Mouse (Mus musculus) liver, embryonic 12.5 days (tissue): ENCODE results near the gene Pakap. TPM values are rescaled to one million over a fixed set of nuclear protein-coding genes. Genes with fewer than 3 reads are reported as not detected.

Experiments used
- ATAC-seq: fragments of 200-750 bp; cut with Nextera tagmentation; 2 replicates; pipeline ENCODE4 v1.8.0; 2017; ENCODE audit warnings: moderate number of reproducible peaks, mild to moderate bottlenecking, moderate library complexity
- H3K27ac ChIP-seq: fragments of 300-500 bp; sonication (generic); 2 replicates; pipeline ENCODE4 v1.5.1; 2016; ENCODE audit warnings: mild to moderate bottlenecking
- H3K27me3 ChIP-seq: fragments of 300-500 bp; sonication (generic); replicated peaks from 2 replicates; pipeline ENCODE4 v1.6.1; 2016; ENCODE audit warnings: mild to moderate bottlenecking, moderate library complexity
- H3K36me3 ChIP-seq: fragments of 300-500 bp; sonication (generic); 2 replicates; pipeline ENCODE4 v1.6.1; 2016; ENCODE audit warnings: mild to moderate bottlenecking, moderate library complexity
- H3K4me1 ChIP-seq: fragments of 300-500 bp; sonication (generic); 2 replicates; pipeline ENCODE4 v1.6.1; 2016
- H3K4me2 ChIP-seq: fragments of 300-500 bp; sonication (generic); 2 replicates; pipeline ENCODE4 v1.6.1; 2016; ENCODE audit warnings: mild to moderate bottlenecking, moderate library complexity
- H3K4me3 ChIP-seq: fragments of 300-500 bp; sonication (generic); 2 replicates; pipeline ENCODE4 v1.5.1; 2016; ENCODE audit warnings: mild to moderate bottlenecking, moderate library complexity
- H3K9ac ChIP-seq: fragments of 300-500 bp; sonication (generic); 2 replicates; pipeline ENCODE4 v1.6.1; 2016; ENCODE audit warnings: mild to moderate bottlenecking, moderate library complexity
- H3K9me3 ChIP-seq: fragments of 300-500 bp; sonication (generic); replicated peaks from 2 replicates; pipeline ENCODE4 v1.6.1; 2016; ENCODE audit warnings: mild to moderate bottlenecking, moderate library complexity
- WGBS: fragments of 180-500 bp; shearing (Covaris S2); methylation state at CpG from one replicate; pipeline ENCODE4 v1.1.7; 2016; ENCODE audit not compliant: insufficient replicate concordance; 5-methylcytosine and 5-hydroxymethylcytosine counted together
- polyA plus RNA-seq: library from polyadenylated mRNA; unstranded; fragments of >200 nt; fragmentation: Nextera tagmentation; extraction: Ambion mirVana; gene quantifications from 2 replicates; pipeline ENCODE4 v1.2.1, GENCODE M21; 2016

Gene Pakap
- polyA plus RNA-seq, 1 experiment from 2014 or later, result 2.1 TPM

DNA sequence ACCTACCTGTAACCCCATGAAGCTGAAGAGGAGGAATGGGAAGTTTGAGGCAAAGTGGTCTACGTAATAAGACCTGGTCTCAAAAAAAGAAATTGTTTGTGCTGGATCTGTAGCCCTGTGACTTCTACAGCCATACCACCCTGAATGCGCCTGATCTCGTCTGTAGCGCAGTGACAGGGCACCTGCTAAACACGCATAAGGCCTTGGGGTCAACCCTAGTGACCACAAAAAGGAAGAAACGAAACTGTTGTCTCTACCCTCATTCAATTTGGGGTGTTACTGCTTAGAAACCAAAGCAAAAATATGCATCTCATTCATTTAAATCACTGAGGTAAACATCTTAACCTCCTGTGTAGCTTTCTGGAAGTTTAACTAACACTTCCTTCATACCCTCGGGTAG, 136.6 kb downstream of the Pakap start:
- Histone ChIP-seq H3K36me3 (no peaks in the 10 kb centered on the region), H3K4me3 (no peak overlapping the region), H3K9ac (no peak overlapping the region), H3K4me2 (no peak overlapping the region), H3K4me1 (no peaks in the 10 kb centered on the region), H3K27ac (no peak overlapping the region), H3K9me3 (no peaks in the 10 kb centered on the region), H3K27me3 (no peaks in the 10 kb centered on the region)
- 75% methylated on average over 7 of the region's 7 CpGs for WGBS
- no peak for ATAC-seq

DNA sequence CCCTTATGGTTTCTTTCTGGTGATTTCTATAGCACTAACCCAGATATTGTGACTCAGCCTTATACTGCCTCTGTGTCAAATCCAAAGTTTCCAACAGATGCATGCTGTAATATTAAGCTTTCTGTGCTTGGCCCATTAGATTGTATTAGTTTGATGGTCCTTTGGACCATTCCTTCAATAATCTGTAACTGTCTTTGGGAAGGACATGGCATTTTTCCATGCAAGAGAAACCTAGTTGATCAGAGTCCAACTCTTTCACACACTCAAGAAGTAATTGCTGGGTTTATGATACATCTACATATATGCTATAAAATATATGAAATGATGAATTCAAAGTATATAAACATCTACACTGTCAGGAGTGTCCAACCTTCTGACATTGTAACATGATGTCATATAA, 147.9 kb downstream of the Pakap start:
- ATAC-seq, result no peak
- H3K27ac ChIP-seq, result no peak overlapping the region
- no peak overlapping the region for H3K4me3 ChIP-seq
- H3K9me3 ChIP-seq, result no peaks in the 10 kb centered on the region
- H3K4me2 ChIP-seq, result no peak overlapping the region
- H3K27me3 ChIP-seq, result no peaks in the 10 kb centered on the region
- H3K36me3 ChIP-seq, result no peaks in the 10 kb centered on the region
- no peak overlapping the region for H3K9ac ChIP-seq
- H3K4me1 ChIP-seq, result no peaks in the 10 kb centered on the region

DNA sequence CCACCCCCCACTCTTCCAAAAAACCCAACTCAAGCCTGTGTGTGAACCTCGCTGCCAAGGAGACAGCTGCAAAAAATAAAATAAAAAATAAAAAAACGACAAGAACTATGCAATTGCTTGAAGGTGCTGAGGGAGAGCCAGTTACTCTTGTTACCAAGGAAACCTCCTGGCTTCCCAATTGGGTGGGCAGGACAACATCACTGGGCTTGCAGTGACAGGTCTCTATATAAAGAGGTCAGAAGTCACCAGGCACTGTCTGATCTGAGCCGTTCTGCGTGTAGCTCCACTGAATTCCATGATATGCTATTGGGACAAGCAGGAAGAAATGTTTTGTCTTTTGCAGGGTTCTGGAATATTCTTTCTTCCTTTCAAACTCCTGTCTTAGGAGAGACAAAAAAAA, 148.8 kb downstream of the Pakap start:
- Histone ChIP-seq H3K36me3 (no peaks in the 10 kb centered on the region), H3K27me3 (no peaks in the 10 kb centered on the region), H3K9ac (no peak overlapping the region), H3K4me3 (no peak overlapping the region), H3K9me3 (no peaks in the 10 kb centered on the region), H3K27ac (no peak overlapping the region), H3K4me1 (no peaks in the 10 kb centered on the region), H3K4me2 (no peak overlapping the region)
- ATAC-seq, result no peak
- 66% methylated on average over 4 of the region's 4 CpGs for WGBS

DNA sequence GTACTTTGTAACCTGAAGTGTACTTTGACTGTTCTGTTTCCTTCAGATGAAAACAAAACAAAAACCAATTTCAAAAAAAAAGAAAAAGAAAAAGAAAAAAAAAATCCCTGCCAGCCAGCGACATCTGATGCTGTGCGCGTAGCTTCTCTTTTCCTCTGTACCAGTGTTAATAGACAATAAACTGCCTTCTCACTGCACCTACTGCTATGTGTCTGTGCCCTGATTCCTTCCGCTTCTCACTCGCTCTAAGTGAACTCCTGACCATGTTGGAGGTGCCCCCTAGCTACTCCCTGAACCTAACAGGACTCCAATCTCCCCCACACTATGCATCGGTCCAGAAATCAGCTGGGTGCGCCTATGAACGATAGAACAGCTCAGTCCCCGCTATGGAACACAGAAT, 149.4 kb downstream of the Pakap start, which contains the start of gene Akap2:
Gene Akap2, plus strand, starts transcription at position 304 of the 400 bp plus-strand sequence.
- H3K9ac ChIP-seq, result no peak within 1 kb of the TSS
- no peaks in the 10 kb centered on the region for H3K36me3 ChIP-seq
- no peak within 1 kb of the TSS for H3K4me3 ChIP-seq
- no peak within 1 kb of the TSS for H3K4me2 ChIP-seq
- no peaks in the 10 kb centered on the region for H3K27me3 ChIP-seq
- H3K9me3 ChIP-seq, result no peaks in the 10 kb centered on the region
- H3K27ac ChIP-seq, result no peak within 1 kb of the TSS
- no peaks in the 10 kb centered on the region for H3K4me1 ChIP-seq
- ATAC-seq, result no peak
- WGBS, result 77% methylated on average over 9 of the region's 9 CpGs

DNA sequence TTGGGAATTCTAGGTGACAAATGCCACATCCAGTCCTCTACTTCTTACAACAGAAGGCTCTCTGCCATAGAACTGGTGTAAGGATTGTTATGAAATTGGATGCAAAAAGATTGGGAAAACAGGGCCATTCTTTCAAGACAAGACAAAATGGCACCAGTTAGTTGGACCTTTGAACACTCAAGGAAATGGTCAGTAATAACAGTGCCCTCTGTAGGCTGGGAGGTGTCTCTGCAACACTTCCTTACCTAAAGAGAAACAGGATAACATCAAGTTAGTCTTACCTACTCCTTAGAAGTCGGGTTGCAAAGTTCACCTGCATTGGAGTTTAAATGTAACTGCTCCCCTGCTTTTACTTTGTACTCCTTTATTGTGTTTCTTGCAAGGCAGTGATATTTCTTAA, 151.4 kb downstream of the Pakap start:
- Histone ChIP-seq H3K4me2 (no peak overlapping the region), H3K27ac (no peak overlapping the region), H3K27me3 (no peaks in the 10 kb centered on the region), H3K9me3 (no peaks in the 10 kb centered on the region), H3K36me3 (no peaks in the 10 kb centered on the region), H3K4me3 (no peak overlapping the region), H3K4me1 (no peaks in the 10 kb centered on the region), H3K9ac (no peak overlapping the region)
- 64% methylated on average over 1 of the region's 1 CpGs for WGBS
- no peak for ATAC-seq

DNA sequence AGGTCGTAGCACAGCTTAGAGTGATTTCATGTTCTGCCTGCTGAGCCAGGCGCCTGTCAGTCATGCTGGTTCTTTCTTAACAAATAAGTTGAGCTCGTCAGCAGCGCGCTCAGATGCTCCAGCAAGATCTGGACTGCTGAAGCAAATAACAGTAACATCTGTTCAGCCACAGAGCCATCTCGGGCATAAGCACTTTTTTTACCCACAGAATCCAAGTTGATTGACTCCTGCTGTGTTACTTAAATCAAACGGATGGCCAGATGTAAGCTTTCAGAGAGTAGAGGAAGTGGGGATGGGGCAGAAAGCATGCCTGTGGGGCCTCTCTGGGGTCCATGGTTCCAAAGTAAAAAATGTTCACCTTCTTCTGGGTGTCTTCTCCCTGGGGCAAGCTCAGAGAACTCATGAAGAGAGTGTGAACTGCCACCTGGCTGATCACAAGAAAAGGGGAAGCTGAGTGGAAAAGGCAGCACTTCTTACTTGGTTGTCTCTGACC, 152.9 kb downstream of the Pakap start:
- 30% methylated on average over 7 of the region's 7 CpGs for WGBS
- no peak for ATAC-seq
- H3K4me3 ChIP-seq, result no peak overlapping the region
- H3K27ac ChIP-seq, result no peak overlapping the region
- H3K4me2 ChIP-seq, result no peak overlapping the region
- H3K9me3 ChIP-seq, result no peaks in the 10 kb centered on the region
- no peaks in the 10 kb centered on the region for H3K27me3 ChIP-seq
- no peaks in the 10 kb centered on the region for H3K36me3 ChIP-seq
- no peaks in the 10 kb centered on the region for H3K4me1 ChIP-seq
- no peak overlapping the region for H3K9ac ChIP-seq

DNA sequence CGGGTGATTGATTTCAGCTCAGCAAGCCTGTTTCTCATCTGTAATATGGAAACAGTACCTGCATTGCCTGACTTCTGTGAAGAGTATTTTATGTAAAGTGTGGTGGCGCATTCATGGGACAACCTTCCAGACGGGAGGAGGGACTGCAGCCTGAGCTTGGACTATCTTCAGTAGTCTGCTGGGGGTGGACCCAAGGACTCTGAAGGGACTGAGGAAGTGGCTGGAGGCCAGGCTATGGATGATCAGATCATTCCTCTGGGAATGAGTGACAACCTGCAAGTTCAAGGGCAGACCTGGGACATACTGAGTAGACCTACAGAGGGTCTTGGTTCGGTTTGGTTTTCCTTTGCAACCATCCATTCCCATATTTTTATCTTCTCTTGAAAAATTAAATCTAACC, 154.3 kb downstream of the Pakap start:
- Histone ChIP-seq H3K4me3 (no peak overlapping the region), H3K27ac (no peak overlapping the region), H3K9ac (no peak overlapping the region), H3K27me3 (no peaks in the 10 kb centered on the region), H3K4me1 (no peaks in the 10 kb centered on the region), H3K9me3 (no peaks in the 10 kb centered on the region), H3K36me3 (no peaks in the 10 kb centered on the region), H3K4me2 (no peak overlapping the region)
- ATAC-seq, result no peak
- 72% methylated on average over 4 of the region's 4 CpGs for WGBS

DNA sequence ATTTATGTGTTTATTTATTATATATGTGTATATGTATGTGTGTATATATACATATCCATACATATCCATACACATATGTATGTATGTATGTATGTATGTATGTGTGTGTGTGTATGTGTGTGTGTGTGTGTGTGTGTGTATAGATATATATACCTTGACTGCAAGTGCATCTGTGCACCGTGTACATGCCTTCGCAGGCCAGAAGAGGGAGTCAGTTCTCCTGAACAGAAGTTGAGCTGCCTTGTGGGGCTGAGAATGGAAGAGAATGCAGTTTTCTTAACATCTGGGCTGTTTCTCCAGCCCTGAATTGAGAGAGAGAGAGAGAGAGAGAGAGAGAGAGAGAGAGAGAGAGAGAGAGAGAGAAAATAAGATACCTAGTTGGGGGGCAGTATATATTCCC, 155.7 kb downstream of the Pakap start:
- no peaks in the 10 kb centered on the region for H3K36me3 ChIP-seq
- WGBS, result 50% methylated on average over 2 of the region's 2 CpGs
- H3K9me3 ChIP-seq, result no peaks in the 10 kb centered on the region
- no peak overlapping the region for H3K4me3 ChIP-seq
- H3K4me2 ChIP-seq, result no peak overlapping the region
- H3K4me1 ChIP-seq, result no peaks in the 10 kb centered on the region
- H3K27me3 ChIP-seq, result no peaks in the 10 kb centered on the region
- no peak for ATAC-seq
- no peak overlapping the region for H3K9ac ChIP-seq
- no peak overlapping the region for H3K27ac ChIP-seq

DNA sequence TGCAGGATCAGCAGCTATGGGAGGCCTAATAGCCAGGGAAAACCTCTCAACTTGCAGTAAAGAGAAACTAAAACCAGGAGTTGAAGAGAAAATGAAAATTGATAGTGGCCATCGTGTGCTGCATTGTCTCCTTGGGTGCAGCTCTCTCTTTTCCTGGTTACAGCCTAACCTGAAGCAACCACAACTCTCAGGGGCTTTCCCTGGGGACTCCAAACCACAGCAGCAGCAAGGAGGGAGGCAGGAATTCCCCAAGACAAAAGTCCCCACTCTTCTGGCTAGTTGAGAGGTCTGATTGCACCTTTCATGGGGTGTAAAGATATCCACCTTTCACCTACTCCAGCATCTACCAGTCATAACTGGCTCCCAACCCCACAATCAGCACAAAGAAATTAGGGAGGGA, 157.6 kb downstream of the Pakap start:
- no peaks in the 10 kb centered on the region for H3K9me3 ChIP-seq
- no peak overlapping the region for H3K27ac ChIP-seq
- ATAC-seq, result no peak
- no peak overlapping the region for H3K4me2 ChIP-seq
- H3K9ac ChIP-seq, result no peak overlapping the region
- no peak overlapping the region for H3K4me3 ChIP-seq
- H3K36me3 ChIP-seq, result no peaks in the 10 kb centered on the region
- H3K4me1 ChIP-seq, result no peaks in the 10 kb centered on the region
- 36% methylated on average over 1 of the region's 1 CpGs for WGBS
- no peaks in the 10 kb centered on the region for H3K27me3 ChIP-seq

DNA sequence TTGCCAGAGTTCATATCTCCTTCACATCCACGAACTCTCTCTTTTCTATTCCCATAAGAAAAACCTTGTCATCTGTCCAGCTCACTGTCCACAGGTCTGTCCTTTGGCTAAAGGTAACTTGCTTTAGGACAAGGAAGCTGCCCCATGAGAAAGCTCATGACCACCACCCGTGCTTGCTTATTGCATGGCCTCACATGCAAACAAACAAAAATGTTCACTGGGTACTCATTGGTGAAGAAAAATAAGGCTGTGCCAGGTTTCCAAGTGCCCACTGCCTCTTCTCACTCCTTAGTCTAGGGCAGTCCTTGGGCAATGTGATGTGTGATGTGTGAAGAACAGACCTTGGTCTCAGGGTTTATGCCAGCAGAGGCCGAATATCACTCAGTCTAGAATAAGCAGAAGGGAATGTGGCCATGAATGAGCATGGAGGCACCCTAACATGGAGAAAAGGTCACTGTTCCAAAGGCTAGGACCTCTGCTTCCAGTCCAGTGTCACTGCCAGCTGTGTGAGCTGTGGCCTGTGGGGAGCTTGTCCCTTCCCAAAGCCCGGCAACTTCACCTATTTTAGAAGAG, 160.7 kb downstream of the Pakap start:
- ATAC-seq, result no peak
- Histone ChIP-seq H3K36me3 (no peaks in the 10 kb centered on the region), H3K27ac (no peak overlapping the region), H3K4me1 (no peaks in the 10 kb centered on the region), H3K4me2 (no peak overlapping the region), H3K4me3 (no peak overlapping the region), H3K9me3 (no peaks in the 10 kb centered on the region), H3K9ac (no peak overlapping the region), H3K27me3 (no peaks in the 10 kb centered on the region)
- WGBS, result 65% methylated on average over 4 of the region's 4 CpGs

DNA sequence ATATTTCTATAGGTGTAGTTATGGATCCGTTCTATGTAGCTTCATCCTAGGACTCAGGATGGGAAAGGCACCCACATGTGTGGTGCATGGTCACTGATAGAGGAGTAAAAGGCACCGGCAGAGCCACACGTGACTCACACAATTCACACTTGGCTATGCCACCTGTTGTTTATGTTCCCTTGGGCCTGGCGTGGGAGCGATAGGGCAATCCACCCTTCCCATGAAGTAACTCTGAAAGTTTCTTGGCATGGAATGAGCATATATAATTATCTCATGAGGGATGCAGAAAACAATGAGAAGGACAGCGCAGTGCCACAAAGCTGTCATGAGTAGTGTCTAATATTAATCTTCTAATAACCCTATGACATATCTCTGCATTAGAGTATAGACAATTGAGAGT, 162.1 kb downstream of the Pakap start:
- no peaks in the 10 kb centered on the region for H3K9me3 ChIP-seq
- H3K4me2 ChIP-seq, result no peak overlapping the region
- no peaks in the 10 kb centered on the region for H3K4me1 ChIP-seq
- no peak overlapping the region for H3K4me3 ChIP-seq
- H3K9ac ChIP-seq, result no peak overlapping the region
- H3K27me3 ChIP-seq, result no peaks in the 10 kb centered on the region
- no peak overlapping the region for H3K27ac ChIP-seq
- H3K36me3 ChIP-seq, result no peaks in the 10 kb centered on the region
- WGBS, result 79% methylated on average over 6 of the region's 6 CpGs
- no peak for ATAC-seq

DNA sequence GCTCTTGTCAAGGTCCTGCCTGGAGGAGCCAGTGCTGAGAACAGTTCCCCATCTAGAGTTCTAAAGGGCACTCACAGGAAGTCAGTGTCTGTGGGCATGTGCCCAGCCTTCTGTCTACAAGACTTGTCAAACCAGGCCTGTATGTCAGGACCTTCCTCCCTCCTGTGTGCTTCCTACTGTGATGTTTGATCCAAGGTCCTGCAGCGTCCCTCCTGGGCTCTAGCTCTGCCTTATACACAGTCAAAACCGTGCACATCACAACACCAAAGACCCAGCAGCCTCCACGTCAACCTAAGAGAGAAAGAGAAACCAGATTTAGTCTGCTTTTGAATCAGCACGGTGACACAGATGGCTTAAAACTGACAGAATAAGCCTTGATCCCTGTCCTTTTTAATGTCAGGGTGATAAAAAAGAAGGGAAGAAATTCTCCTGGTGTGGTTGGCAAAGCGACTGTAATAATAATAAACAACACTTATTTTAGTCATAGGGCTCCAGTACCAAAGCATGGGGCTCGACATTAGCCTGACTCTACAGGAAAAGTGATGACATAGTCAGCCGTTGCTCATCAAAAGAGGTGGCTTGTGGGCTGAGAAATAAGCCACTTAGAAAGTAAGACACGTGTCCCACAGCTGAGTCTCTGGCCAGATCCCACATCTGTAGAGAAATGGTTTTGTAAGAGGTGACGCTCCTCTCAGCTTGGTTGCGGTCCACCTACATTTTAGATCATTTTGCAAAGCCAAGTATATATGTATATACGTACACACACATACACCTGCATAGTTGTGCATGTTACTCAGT, 163.0 kb downstream of the Pakap start:
- no peak for ATAC-seq
- Histone ChIP-seq H3K4me1 (no peaks in the 10 kb centered on the region), H3K36me3 (no peaks in the 10 kb centered on the region), H3K9ac (no peak overlapping the region), H3K4me2 (no peak overlapping the region), H3K27ac (no peak overlapping the region), H3K27me3 (no peaks in the 10 kb centered on the region), H3K4me3 (no peak overlapping the region), H3K9me3 (no peaks in the 10 kb centered on the region)
- 66% methylated on average over 11 of the region's 11 CpGs for WGBS

DNA sequence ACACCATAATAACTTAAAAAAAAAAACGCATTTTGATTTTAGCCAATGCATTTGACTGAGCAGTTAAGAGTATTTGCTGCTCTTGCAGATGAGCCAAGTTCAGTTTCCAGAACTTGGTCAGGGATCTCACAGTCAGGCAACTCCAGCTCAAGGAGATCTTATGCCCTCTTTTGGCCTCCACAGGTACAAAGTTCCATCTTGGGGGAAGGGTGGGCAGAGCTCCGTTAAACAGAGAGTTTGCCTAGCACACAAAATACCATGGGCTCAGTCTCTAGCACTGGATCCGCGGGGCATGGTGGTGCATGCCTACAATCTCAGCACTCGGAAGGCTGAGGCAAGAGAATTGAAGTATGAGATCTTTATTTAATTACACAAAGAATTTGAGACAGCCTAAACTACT, 164.4 kb downstream of the Pakap start:
- H3K4me1 ChIP-seq, result no peaks in the 10 kb centered on the region
- no peak overlapping the region for H3K4me2 ChIP-seq
- no peaks in the 10 kb centered on the region for H3K36me3 ChIP-seq
- 61% methylated on average over 5 of the region's 5 CpGs for WGBS
- no peak overlapping the region for H3K9ac ChIP-seq
- no peaks in the 10 kb centered on the region for H3K27me3 ChIP-seq
- ATAC-seq, result no peak
- H3K4me3 ChIP-seq, result no peak overlapping the region
- no peaks in the 10 kb centered on the region for H3K9me3 ChIP-seq
- no peak overlapping the region for H3K27ac ChIP-seq
